9 mouse cellular contexts compared by ENCODE assay signal in the genomic region with DNA sequence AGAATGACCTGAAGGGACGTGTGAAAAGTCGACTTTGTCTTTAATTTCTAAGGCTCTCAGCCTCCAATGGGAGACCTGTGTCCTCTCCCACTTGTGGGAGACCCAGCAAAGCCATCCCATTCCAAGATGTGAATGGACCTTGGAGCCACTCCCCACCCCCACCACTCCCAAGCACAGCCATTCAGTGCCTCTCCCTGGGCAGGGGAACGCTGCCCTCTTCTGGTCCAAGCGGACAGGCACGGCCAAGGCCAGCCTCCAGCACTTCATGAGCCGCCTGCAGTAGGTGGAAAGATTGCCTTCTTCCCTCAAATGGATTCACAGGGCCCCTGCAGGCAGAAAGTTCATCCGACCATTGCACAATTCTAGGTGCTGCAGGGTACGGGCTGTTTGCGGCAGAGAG.
A peak's percentile ranks its signal among the peaks of the same experiment; 100 is the strongest.
DNase-seq lines count a peak whose midpoint lies in the region; ATAC-seq and TF ChIP-seq lines count a peak whose summit lies in the region.
"Had no signal": no experiment of that assay in that cellular context is flagged by ENCODE, and none has a peak within 500 bp of the region (broad histone marks: within the 10 kb centered on the region; RNA-seq: fewer than 3 reads in every experiment).

No protein-coding gene starts in this region.

- intact Hi-C loops in heart, adult 2 months (cut with DNase I) = loop anchor here (10.0 kb wide), 1 partner anchor 534 kb away; no protein-coding TSS in a partner anchor

- no peaks in the 10 kb centered on the region for H3K9me3 ChIP-seq in heart, embryonic 11.5 days (replicated peaks; ENCODE audit: control insufficient read depth, low read length)
- no peaks in the 10 kb centered on the region for H3K9me3 ChIP-seq in forebrain, embryonic 10.5 days
- H3K9me3 ChIP-seq in intestine, embryonic 14.5 days (ENCODE audit: control insufficient read depth, low read length) = no peaks in the 10 kb centered on the region
- no peaks in the 10 kb centered on the region for H3K9me3 ChIP-seq in limb, embryonic 11.5 days (ENCODE audit: control insufficient read depth, low read length)
- H3K9me3 ChIP-seq: stomach, embryonic 15.5 days had no signal

- H3K27ac ChIP-seq in heart, adult 2 months = no peak overlapping the region
- no peak overlapping the region for H3K27ac ChIP-seq in heart, embryonic 11.5 days (ENCODE audit: low read depth, low read length)
- peak overlapping the region; percentile 80 for H3K27ac ChIP-seq in forebrain, embryonic 10.5 days
- H3K27ac ChIP-seq in intestine, embryonic 14.5 days (ENCODE audit: low read depth) = no peak overlapping the region
- H3K27ac ChIP-seq in limb, embryonic 11.5 days (replicated peaks; ENCODE audit: low read depth, low read length) = no peak overlapping the region
- H3K27ac ChIP-seq: stomach, embryonic 15.5 days had no signal

- no peaks in the 10 kb centered on the region for H3K79me2 ChIP-seq in heart, adult 2 months (replicated peaks; ENCODE audit: control insufficient read depth, insufficient read depth, low read length)

- peak; percentile 60 for TF ChIP-seq CTCF in heart, adult 2 months (IDR thresholded peaks at IDR 0.05)

- no peak overlapping the region for H3K9ac ChIP-seq in heart, adult 2 months (ENCODE audit: low read depth, low read length)
- no peak overlapping the region for H3K9ac ChIP-seq in heart, embryonic 11.5 days (ENCODE audit: low read depth, low read length)
- no peak overlapping the region for H3K9ac ChIP-seq in intestine, embryonic 14.5 days (ENCODE audit: low read length)
- H3K9ac ChIP-seq in limb, embryonic 11.5 days (ENCODE audit: low read length) = no peak overlapping the region
- H3K9ac ChIP-seq: stomach, embryonic 15.5 days had no signal

- H3K36me3 ChIP-seq in heart, adult 2 months (ENCODE audit: control insufficient read depth, insufficient read depth, low read length) = no peaks in the 10 kb centered on the region
- H3K36me3 ChIP-seq in heart, embryonic 11.5 days (ENCODE audit: control insufficient read depth, insufficient read depth, low read length) = no peaks in the 10 kb centered on the region
- no peaks in the 10 kb centered on the region for H3K36me3 ChIP-seq in forebrain, embryonic 10.5 days (replicated peaks)
- H3K36me3 ChIP-seq in intestine, embryonic 14.5 days (ENCODE audit: control insufficient read depth, insufficient read depth, low read length) = no peaks in the 10 kb centered on the region
- H3K36me3 ChIP-seq in limb, embryonic 11.5 days (ENCODE audit: control insufficient read depth, insufficient read depth, low read length) = no peaks in the 10 kb centered on the region
- H3K36me3 ChIP-seq: stomach, embryonic 15.5 days had no signal

- no peak for TF ChIP-seq EP300 in heart, adult 2 months (IDR thresholded peaks at IDR 0.05; ENCODE audit: insufficient read depth, low read depth, low read length)

- no peaks in the 10 kb centered on the region for H3K4me1 ChIP-seq in heart, adult 2 months (ENCODE audit: control insufficient read depth, insufficient read depth, low read length)
- no peaks in the 10 kb centered on the region for H3K4me1 ChIP-seq in heart, embryonic 11.5 days (ENCODE audit: control insufficient read depth, insufficient read depth, low read length)
- H3K4me1 ChIP-seq in forebrain, embryonic 10.5 days = peaks cover 71% of the 10 kb centered on the region
- H3K4me1 ChIP-seq in intestine, embryonic 14.5 days (replicated peaks; ENCODE audit: control insufficient read depth, insufficient read depth, low read length) = no peaks in the 10 kb centered on the region
- peaks cover 18% of the 10 kb centered on the region for H3K4me1 ChIP-seq in limb, embryonic 11.5 days (ENCODE audit: control insufficient read depth, insufficient read depth, low read length)
- H3K4me1 ChIP-seq: stomach, embryonic 15.5 days had no signal

- no peak overlapping the region for H3K4me2 ChIP-seq in heart, embryonic 11.5 days
- H3K4me2 ChIP-seq in intestine, embryonic 14.5 days (ENCODE audit: low read length) = no peak overlapping the region
- H3K4me2 ChIP-seq in limb, embryonic 11.5 days (ENCODE audit: low read depth, severe bottlenecking) = no peak overlapping the region
- H3K4me2 ChIP-seq: stomach, embryonic 15.5 days had no signal

- no peak; the same call in 1 of the 2 replicates for ATAC-seq in heart, embryonic 11.5 days (replicated peaks; ENCODE audit: insufficient number of reproducible peaks, low FRiP score, low TSS enrichment)
- no peak for ATAC-seq in intestine, embryonic 14.5 days (replicated peaks; ENCODE audit: low FRiP score, low TSS enrichment, low read depth)
- ATAC-seq in limb, embryonic 11.5 days (ENCODE audit: insufficient number of reproducible peaks, low FRiP score, low TSS enrichment, low read depth) = peak; percentile 70; the same call in 1 of the 2 replicates

- peak; percentile 8 to 36 for DNase-seq in heart, adult 2 months
- peak; percentile 56 for DNase-seq in R1 (ENCODE audit: low read depth, low spot score)
- DNase-seq in forebrain, embryonic 10.5 days (ENCODE audit: extremely low spot score, low spot score) = peak; percentile 87
- peak; percentile 67 for DNase-seq in intestine, embryonic 14.5 days (ENCODE audit: low spot score)
- DNase-seq in limb, embryonic 11.5 days (ENCODE audit: low spot score) = peak; percentile 86
- DNase-seq in right cerebral cortex, adult 18-20 months = peak; percentile 29
- no peak for DNase-seq in thymus, postnatal 36 days

- no peak for TF ChIP-seq POLR2A in heart, adult 2 months (IDR thresholded peaks at IDR 0.05; ENCODE audit: insufficient read depth, low read depth, low read length)

- H3K4me3 ChIP-seq in heart, adult 2 months = no peak overlapping the region
- no peak overlapping the region for H3K4me3 ChIP-seq in heart, embryonic 11.5 days (ENCODE audit: low read depth, low read length)
- no peak overlapping the region for H3K4me3 ChIP-seq in forebrain, embryonic 10.5 days
- no peak overlapping the region for H3K4me3 ChIP-seq in intestine, embryonic 14.5 days (ENCODE audit: low read depth, low read length)
- no peak overlapping the region for H3K4me3 ChIP-seq in limb, embryonic 11.5 days (ENCODE audit: low read depth, low read length)
- H3K4me3 ChIP-seq: stomach, embryonic 15.5 days had no signal

- H3K27me3 ChIP-seq in heart, adult 2 months (ENCODE audit: control insufficient read depth, insufficient read depth, low read length) = 0 out of 2 replicates have a peak, but pooled peaks cover 1% of the 10 kb centered on the region
- peaks cover 40% of the 10 kb centered on the region for H3K27me3 ChIP-seq in heart, embryonic 11.5 days (ENCODE audit: control insufficient read depth, insufficient read depth, low read length)
- peaks cover 100% of the 10 kb centered on the region for H3K27me3 ChIP-seq in forebrain, embryonic 10.5 days (ENCODE audit: poor library complexity, severe bottlenecking)
- H3K27me3 ChIP-seq in intestine, embryonic 14.5 days (replicated peaks; ENCODE audit: control insufficient read depth, insufficient read depth, low read length) = peaks cover 27% of the 10 kb centered on the region; the same call in 1 of the 2 replicates
- peaks cover 3% of the 10 kb centered on the region; the same call in 1 of the 2 replicates for H3K27me3 ChIP-seq in limb, embryonic 11.5 days (ENCODE audit: control insufficient read depth, insufficient read depth, low read length)

- 13% methylated on average over 9 of the region's 9 CpGs for WGBS in heart, adult 2 months
- 9% methylated on average over 9 of the region's 9 CpGs for WGBS in heart, embryonic 11.5 days (ENCODE audit: insufficient replicate concordance)
- WGBS in forebrain, embryonic 10.5 days = 4% methylated on average over 9 of the region's 9 CpGs
- 15% methylated on average over 9 of the region's 9 CpGs for WGBS in intestine, embryonic 14.5 days
- WGBS in limb, embryonic 11.5 days = 4% methylated on average over 9 of the region's 9 CpGs

Comparison
In these comparisons a context has a peak if more than half of its experiments do, and no peak if none do; other contexts are left out.
1. DNase-seq: peak in heart, adult 2 months (2 of 2), R1 (single experiment), forebrain, embryonic 10.5 days (single experiment), intestine, embryonic 14.5 days (single experiment), limb, embryonic 11.5 days (single experiment) and right cerebral cortex, adult 18-20 months (single experiment); none in thymus, postnatal 36 days (0 of 2).